Mouse (Mus musculus) left cerebral cortex, adult 9 months (tissue): ENCODE measurements around the gene Ccl9.
"Not testable (repeated sequence)": the region's sequence is repeated elsewhere in the genome, so short reads cannot be mapped to it uniquely, and the experiment has no call there.

ENCODE experiments used
- DNase-seq, 2 experiments: peaks; one replicate each; pipeline ENCODE4 v3.0.0; 2022; ENCODE audit warnings: low spot score in 2 of 2

Gene Ccl9

DNA sequence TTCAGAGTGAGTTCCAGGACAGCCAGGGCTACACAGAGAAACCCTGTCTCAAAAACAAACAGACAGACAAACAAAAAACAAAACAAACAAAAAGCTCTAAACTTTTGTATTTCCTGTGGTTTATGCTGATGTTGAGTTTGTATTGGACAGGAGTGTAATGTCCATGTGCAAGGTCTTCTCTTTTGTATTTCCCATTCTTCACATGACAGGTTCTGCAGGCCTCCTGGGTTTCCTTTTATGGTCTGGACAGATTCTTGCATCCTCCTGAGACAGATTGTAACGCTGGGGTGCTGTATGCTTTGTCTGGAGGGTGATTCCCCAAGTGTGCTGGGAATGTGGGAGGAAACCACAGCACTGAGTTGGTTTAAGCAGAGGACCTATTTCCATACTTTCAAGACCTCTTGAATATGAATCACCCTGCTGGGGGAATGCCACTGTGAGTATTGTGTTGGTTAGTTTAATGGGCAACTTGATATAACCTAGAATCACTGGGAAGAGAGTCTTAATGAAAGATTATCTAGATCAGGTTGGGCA lies 2.3 kb upstream of the Ccl9 start:
- no peak for DNase-seq

DNA sequence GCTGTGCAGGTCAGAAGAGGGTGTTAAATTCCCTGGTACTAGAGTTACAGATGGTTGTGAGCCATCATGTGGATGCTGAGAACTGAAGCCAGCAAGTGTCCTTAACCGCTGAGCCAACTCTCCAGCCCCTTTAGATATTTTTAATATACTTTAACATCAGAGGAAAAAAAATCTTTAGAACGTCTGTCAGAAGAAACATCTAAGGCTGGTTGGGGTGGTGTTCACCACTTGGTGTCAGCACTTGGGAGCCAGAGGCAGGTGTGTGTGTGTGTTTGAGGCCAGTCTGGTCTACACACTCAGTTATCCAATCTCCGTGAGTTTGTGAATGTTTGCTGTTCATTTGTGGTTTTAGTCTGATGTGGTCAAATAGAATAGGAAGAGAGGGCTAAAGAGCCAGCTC lies 563 bp upstream of the Ccl9 start:
- no peak for DNase-seq

DNA sequence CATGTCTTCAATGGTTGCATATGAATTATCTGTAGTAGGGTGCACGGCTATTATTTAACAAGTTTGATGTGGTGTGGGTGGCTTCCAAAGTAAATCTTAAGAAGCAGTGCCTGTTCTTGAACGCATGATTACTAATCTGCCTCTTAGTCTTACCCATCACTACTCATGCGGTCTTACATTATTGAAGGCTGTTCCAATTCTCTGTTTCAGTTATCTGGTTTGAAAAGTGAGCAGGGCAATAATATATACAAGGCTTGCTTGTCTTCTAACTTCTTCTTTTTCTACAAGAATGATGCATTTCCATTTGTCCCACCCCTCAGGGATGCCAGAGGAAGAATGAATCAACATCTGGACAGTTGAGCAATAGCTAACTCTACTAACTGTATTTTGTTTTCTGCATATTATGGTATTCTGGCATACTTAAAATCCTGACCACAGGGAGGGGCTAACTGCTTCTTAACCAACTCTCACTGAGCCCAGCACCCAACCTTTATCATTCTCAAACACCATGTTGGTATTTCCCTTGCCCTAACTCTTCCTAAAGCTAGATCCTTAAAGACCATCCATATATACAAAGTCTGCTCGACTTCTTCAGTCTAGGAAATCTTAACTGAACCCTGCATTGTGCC lies 1.4 kb downstream of the Ccl9 start:
- no peak for DNase-seq

DNA sequence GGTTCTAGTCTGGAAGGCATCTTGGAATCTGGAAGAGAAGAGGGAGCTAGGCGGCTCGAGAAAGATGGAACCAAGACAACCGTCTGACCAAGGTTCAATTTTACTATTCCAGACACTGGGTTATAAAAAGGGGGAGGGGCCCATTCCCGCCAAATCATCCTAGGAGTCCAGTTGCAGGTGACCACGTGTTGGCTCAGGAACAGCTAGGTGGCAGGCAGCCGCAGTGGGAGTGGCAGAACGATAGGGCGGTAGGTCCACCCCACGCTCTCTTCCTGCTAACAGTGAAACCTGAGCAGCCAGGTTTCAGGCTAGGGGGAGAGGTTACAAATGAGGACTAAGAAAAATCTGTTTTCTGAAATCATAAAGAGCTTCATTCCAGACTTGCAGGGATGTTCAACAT lies 5.6 kb downstream of the Ccl9 start:
- DNase-seq: no peak

DNA sequence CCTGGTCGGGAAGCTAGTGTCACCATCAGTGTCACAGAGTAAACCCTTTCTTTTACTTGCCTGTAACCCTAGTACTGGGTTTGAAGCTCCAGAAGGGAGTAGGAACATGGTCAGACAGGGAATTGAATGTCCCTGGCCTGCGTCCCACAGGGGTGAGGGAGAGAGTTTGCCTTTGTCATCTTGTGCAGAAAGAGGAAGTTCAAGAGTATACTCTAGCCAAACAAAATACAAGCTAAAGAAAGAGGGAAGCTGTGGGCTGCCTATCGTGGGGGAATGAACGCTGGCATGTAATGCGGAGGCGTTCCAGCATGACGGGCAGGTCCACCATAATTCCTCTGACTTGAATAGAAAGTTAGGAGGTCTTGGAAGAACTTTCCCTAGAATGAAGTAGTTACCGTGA lies 6.2 kb downstream of the Ccl9 start:
- peak in 1 of 2 experiments; percentile 5 for DNase-seq

DNA sequence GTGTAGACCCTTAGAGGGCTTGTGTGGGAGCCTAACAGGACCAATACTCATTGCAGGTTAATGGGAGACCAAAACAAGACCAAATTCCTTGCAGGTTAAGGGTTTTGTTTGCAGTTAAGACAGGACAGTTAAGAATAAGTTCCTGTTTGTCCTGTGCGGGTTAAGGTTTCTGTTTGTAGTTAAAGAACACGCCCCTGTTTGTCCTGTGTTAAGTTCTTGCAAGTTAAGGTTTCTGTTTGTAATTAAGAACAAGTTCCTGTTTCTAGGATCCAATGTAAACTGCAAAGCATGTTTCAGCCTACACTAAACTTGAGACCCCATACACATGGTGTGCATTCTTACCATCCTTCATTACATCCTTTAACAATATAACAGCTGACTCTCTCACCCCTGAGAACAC lies 8.2 kb downstream of the Ccl9 start:
- no peak for DNase-seq

DNA sequence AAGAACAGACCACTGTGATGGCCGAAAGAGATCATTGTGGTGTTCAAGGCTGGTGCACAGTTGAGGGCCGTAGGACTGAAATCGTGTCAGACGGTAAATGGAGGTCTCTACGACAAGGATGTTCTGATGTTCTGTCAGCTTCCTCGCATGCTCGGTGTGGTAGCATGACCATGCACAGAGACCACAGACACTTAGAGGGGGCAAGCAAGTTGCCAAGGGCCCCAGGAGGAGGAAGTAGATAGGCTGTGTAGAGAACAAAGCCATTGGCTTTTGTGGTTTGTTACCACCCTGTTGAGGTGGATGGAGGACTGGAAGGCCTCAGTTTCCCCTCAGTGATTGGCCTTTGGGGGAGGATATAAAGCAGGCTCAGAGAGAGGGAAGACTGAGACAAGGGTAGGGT lies 9.2 kb downstream of the Ccl9 start:
- no peak for DNase-seq

DNA sequence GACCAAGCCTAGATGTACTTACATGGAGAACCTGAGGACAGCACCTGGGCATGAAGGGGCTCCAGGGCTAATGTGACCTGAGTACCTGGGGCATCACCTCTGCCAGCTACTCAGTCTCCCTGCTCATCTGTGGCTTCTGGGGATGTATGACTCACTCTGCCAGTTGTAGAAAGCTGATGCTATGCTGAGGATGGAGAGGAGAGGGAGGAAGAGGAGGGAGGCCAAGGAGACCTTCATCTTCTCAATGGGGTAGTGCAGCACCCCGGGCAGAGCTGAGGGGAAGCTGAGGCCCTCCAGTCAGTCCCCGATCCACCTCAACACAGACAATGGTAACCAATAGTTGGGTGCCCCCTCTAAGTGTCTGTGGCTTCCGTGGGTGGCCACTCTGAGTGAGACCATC lies 9.7 kb downstream of the Ccl9 start:
- DNase-seq: no peak

DNA sequence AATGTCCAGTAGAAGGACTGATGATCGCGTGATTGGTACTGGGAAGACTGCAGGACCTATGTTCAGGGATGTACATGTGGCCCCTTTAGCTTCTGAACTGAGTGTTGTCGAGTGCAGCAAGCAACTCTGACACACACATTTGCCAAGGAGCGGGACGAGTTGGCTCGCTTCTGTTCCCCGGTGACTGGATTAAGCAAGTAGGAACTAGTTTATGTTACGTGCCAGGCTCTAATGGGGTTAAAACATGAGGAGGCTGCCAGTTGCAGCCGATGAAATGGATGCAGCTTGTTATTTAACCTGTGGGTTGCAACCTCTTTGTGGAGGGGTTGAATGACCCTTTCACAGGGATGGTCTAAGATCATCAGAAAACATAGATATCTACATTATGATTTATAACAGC lies 10.4 kb downstream of the Ccl9 start:
- no peak for DNase-seq

DNA sequence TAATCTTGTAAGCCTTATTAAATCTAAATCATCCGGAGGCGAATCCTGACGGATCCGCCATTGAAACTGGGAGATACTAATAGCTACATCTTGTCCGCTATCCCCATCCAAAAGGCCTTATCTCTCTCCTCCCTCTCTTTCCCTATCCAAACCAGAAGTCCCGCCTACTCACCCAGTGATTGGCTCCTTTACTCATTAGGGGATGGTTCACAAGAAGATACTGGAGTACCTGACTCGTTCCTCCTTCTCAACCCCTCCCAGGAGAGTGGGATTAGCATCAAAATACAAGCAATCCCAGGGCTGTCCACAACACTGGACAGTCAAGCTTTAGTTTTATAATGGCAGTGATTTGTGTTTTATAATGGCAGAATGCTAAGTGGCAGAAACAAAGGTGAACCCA lies 11.1 kb downstream of the Ccl9 start:
- DNase-seq: no peak

DNA sequence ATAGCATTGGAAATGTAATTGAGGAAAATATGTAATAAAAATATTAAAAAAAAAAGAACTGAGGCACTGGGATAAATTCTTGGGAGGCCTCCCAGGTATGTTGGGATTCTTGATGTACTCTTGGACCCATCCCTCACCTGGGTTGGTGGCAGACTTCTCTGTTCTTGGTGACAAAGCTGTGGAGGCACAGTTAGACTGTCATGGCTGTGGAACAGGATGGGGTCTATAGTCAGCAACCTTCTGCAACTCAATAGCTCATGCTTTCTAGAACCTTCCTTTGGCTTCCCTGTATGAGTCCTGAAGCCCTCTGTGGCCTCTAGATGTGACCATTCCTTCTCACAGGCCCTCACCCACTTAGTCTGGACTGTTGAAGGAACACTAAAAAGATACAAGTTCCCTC lies 11.8 kb downstream of the Ccl9 start:
- DNase-seq: no peak

DNA sequence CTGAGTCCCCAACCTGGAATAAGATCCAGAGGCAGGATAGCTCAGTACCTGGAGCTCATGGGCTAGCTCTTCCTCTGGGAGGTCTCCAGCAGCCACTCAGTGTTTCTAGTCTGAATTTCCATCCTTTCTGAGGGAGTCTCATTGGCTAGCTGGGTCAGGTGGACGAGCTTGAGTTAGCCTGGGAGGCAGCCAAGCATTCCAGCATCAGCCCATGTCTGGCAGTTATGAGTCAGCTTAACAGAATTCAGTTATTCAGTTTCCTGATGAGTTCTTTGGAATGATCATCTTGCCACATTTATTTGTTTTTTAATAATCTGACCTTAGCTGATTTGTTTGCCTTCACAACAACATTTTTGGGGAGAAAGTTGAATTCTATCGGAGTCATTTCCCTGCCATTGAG lies 14.7 kb downstream of the Ccl9 start:
- no peak for DNase-seq

DNA sequence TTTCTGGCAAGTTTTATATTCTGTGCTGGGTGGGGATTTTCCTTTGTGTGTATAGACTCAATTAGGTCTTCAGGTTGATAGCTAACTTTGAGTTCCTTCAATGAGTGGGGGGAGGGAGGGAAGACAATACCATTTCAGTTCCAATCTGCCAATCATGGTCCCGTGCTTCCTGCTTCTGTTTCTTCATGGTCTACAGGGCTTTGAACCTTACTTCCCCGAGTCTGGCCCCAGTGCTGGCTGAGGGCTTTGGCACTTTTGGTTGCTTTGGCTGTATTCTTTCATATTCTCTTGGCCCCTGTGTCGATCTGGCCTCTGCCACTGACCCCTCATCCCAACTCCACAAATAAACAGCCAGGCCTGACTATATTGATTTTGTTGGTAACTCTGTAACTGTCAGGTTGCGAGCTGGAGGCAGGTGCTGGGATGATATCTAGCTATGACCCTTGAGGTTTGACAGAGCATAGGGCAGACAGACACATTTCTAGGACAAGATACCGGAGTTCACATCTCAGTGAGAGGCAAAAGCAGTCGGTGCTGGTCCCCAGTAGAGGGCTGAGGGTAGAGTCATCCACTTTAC lies 16.0 kb downstream of the Ccl9 start:
- no peak for DNase-seq

DNA sequence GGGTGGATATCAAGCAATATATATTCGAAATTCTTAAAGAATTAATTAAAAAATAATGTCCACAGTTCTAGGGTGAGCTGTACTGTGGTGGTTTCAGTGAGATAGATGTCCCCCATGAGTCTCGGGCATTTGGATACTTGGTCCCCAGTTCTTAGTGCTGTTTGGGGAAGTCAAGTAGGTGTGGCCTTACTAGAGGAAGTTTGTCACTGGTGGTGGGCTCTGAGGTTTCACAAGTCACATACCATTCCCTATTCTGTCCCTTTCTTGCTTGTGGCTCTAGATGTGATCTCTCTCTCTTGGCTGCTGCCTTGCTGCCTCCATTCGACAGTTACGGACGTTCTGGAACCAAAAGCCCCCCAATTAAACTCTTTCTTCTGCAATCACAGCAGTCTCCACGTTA lies 18.0 kb downstream of the Ccl9 start:
- no peak for DNase-seq

DNA sequence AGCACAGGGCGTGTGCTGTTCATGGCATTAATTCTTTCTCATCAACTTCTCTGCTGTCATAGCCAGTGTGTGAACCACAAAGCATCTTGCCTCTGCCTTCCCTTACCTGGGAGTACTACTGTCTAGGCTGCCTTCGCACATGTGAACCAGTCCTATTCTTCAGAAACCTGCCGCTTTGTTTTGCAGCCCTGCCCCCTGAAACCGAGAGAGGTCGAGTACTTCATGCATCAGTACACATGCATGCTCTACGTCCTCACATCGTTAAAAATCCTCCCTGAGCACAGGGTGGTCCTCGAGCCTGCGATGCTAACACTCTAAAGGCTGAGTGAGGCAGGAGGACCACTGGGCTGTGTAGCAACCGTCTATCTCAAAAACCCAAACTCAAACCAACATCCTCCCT lies 21.4 kb downstream of the Ccl9 start:
- DNase-seq: no peak

DNA sequence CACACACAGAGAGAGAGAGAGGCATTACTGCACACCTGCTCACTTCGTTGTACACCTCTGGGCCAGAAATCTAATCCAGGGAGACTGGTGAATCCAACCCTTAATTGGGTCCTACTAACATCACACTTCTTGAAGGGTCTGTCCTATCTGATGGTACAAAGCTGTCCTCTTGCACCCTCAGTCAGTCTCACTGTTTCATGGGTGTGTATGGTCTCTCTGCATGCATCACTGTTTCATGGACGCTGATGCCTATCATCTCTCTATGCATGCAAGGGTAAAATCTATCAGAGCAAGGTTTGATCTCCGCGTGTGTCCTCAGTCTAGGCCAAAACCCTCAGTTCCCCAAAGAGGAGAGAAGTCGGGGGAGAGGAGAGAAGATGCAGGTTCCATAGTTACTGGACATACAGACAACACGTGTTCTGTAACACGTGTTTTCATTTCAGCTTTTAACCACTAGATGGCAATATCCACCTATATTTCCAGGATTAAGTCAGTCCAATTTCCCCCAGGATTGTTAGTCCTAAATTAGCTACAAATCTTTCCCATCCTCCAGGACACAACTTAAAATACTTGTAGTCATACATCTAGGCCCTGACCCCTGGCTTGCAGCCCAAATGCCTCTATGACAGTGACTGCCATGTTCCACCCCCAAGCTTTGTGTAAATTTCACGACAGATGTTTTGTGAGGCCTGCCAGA lies 22.2 kb downstream of the Ccl9 start:
- peak; percentile 19 to 28 for DNase-seq

DNA sequence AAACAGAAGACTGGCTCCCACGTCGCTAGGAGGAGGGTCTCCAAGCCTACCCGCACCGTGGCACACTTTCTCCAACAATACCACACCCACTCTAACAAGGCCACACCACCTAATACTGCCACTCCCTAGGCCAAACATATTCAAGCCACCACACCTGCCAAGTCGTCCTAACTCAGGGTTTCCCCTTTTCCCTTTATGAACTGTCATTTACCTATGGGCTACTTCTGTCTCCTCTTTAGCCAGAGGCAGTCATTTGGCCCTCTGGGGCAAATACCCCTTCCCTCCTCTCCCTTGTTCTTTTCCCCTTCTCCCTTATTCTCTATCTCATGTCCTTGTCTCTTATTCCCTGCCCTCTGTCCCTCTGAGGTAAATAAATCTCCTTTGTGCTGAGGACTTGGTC lies 26.8 kb downstream of the Ccl9 start:
- no peak for DNase-seq

DNA sequence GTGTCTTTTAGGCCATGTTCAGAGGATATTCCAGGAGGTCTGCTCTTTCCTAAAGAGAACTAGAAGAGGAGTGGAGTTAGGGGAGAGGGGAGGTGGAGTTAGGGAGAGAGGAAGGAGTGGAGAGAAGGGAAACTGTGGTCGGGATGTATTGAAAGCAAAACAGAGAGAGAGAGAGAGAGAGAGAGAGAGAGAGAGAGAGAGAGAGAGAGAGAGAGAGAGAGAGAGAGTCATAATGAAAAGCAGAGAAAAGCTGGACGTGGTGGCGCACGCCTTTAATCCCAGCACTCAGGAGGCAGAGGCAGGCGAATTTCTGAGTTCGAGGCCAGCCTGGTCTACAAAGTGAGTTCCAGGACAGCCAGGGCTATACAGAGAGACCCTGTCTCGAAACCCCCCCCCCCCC lies 27.4 kb downstream of the Ccl9 start:
- DNase-seq: not testable (repeated sequence)

DNA sequence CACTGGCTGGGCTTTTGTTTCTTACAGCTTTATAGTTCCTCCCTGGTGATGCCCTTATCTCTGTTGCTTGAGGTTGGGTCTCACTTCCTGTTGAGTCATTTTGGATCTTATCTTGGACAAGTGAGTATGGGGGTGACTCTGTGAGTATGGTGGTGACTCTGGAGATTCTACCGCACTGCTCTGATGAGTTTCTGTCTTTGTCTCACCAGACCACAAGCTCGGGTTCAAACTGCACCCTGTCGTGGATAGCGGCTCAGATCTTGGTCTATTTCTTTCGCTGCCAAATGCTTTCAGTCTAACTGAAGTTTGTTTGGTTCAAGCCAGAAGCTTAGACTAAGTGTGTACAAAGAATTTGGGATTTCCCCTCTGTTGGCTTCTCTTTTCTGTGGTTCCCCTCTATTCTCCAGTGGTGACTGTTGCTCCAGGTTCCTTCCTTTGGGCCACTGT lies 28.2 kb downstream of the Ccl9 start:
- no peak for DNase-seq

DNA sequence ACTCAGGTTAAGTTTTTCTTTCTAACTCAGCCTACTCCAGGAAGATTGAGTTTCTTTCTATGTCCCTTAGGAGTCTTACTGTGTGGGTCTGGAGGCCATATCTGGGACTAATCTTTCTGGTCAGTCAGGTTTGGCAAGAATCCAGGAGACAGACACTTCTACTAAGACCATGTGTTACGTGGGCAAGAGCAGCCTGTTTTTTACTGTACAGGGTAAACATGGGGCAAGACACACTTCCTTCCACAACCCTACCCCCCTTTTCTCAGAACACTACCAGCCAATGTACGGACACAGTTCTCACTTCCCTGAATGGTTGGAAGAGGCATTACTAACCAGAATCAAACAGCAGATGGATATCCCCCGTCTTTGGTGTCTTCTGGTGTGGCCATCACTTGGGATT lies 34.2 kb downstream of the Ccl9 start:
- DNase-seq: no peak

DNA sequence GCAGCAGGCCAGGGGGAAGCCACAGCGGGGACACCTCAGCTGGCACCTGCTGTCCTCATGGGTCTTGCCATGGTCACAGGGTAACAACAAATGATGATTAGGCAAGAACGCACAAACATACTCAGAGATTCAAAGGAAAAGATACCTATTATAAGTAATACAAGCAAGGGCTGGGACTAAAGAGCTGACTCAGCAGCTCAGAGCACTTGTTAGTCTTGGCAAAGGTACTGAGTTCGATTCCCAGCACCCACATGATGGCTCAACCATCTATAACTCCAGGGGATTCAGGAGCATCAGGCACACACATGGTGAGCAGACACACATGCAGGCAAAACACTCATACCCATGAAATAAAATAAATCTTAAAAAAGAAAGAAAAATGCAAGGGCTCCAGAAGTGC lies 37.0 kb downstream of the Ccl9 start:
- no peak for DNase-seq

DNA sequence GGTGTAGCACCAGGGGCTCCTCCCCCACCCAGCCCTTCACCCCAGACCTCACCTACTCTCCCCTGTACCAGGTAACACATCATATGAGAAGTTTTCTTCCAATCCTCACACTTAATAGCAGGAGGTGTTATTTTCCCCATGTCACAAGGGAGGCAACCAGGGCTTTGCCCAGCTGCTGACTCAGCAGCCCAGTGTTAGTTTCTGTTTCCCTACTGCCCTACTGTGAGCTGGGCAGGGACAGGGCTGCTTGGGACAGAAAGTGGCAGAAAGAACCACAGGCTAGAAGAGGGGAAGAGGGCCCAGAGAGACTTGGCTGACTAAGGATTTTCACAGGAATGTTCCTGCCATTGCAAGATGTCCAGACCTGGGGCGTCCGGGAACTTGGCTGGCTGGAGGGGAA lies 37.5 kb downstream of the Ccl9 start:
- no peak for DNase-seq

DNA sequence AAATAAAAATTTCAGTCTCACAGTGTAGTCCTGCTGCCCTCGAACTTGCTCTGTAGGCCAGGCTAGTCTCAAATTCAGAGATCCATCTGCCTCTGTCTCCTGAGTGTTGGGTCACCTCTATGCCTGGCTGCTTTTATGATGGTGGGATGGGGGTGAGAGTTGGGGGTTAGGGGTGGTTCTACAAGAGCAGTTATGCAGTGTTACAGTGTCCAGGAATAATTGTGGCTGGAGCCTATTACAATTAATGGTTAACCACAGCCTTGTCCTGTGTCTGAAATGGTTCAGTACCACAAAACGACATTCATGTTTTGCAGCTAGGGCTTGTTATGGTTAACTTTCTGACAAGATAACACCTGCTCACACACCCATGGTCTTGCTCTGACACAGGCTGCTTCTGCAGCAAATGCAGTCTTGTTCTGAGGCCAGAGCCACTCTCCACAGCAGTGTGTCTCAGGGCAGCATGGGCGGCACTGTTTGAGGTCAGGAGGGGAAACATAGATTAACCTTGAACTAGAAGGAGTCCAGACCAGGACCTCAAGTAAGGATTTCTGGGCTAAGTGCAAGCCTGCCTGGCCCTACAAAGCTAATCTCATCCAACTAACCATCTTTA lies 39.6 kb downstream of the Ccl9 start:
- no peak for DNase-seq
